In genomic region chr1:40290489-40291255, GRCm38 (mm10) we compare ENCODE assay signal across 18 mouse cellular contexts. TPM values are rescaled to one million over a fixed set of nuclear protein-coding genes. Genes with fewer than 3 reads are reported as not detected.
DNase-seq lines count a peak whose midpoint lies in the region; ATAC-seq and TF ChIP-seq lines count a peak whose summit lies in the region.
"Had no signal": no experiment of that assay in that cellular context is flagged by ENCODE, and none has a peak within 500 bp of the region (broad histone marks: within the 10 kb centered on the region; RNA-seq: fewer than 3 reads in every experiment).

No protein-coding gene starts in this region.

- 78% methylated on average over 12 of the region's 12 CpGs for WGBS in kidney, adult 2 months
- 72% methylated on average over 12 of the region's 12 CpGs for WGBS in hindbrain, embryonic 11.5 days

- no peaks in the 10 kb centered on the region for H3K9me3 ChIP-seq in hindbrain, embryonic 11.5 days (ENCODE audit: control insufficient read depth, low read length)
- H3K9me3 ChIP-seq: heart, embryonic 15.5 days; hindbrain, embryonic 13.5 days; lung, embryonic 15.5 days had no signal

- no peak overlapping the region for H3K9ac ChIP-seq in hindbrain, embryonic 11.5 days (ENCODE audit: low read depth, low read length)
- H3K9ac ChIP-seq: heart, embryonic 15.5 days; hindbrain, embryonic 13.5 days; lung, embryonic 15.5 days had no signal

- peak; percentile 52 for ATAC-seq in common myeloid progenitor, adult 5-6 weeks (replicated peaks; ENCODE audit: low read depth, poor library complexity, severe bottlenecking)
- ATAC-seq in activated CD4-positive, CD25-positive, alpha-beta regulatory T cell, adult 4 months = no peak
- no peak for ATAC-seq in hindbrain, embryonic 11.5 days (ENCODE audit: low FRiP score)
- ATAC-seq: forebrain, embryonic 16.5 days had no signal

- 0 out of 2 replicates have a peak, but pooled peaks have one; percentile 15 for TF ChIP-seq CTCF in kidney, adult 2 months (conservative IDR thresholded peaks at IDR 0.05; ENCODE audit: insufficient read depth, insufficient read length, low read depth, low read length)

- 0 out of 2 replicates have a peak, but pooled peaks cover 3% of the 10 kb centered on the region for H3K4me1 ChIP-seq in kidney, adult 2 months (ENCODE audit: control insufficient read depth, insufficient read depth, low read length)
- no peaks in the 10 kb centered on the region for H3K4me1 ChIP-seq in hindbrain, embryonic 11.5 days (replicated peaks; ENCODE audit: control insufficient read depth, insufficient read depth, low read length)
- H3K4me1 ChIP-seq: heart, embryonic 15.5 days; hindbrain, embryonic 13.5 days; lung, embryonic 15.5 days had no signal

- DNase-seq in kidney, adult 2 months = no peak
- DNase-seq in kidney, postnatal 10 days = no peak
- peak; percentile 7 for DNase-seq in thymus, postnatal 25 days
- no peak for DNase-seq in thymus, postnatal 10 days (ENCODE audit: low spot score in 2 of 2)
- DNase-seq in hindbrain, embryonic 11.5 days (ENCODE audit: low spot score) = no peak
- DNase-seq in frontal cortex, postnatal 25 days (ENCODE audit: low spot score in 2 of 2) = no peak
- DNase-seq: cerebellum, adult 9-11 months; gastrocnemius, postnatal 25 days; kidney, adult 11 months; left cerebral cortex, postnatal 4 days; midbrain, embryonic 14.5 days; retina, postnatal 1 day had no signal

- H3K27ac ChIP-seq in kidney, adult 2 months (ENCODE audit: insufficient read depth, low read depth, low read length) = no peak overlapping the region
- H3K27ac ChIP-seq in hindbrain, embryonic 11.5 days (ENCODE audit: low read depth, low read length) = no peak overlapping the region
- H3K27ac ChIP-seq: heart, embryonic 15.5 days; hindbrain, embryonic 13.5 days; lung, embryonic 15.5 days had no signal

- no peak overlapping the region for H3K4me2 ChIP-seq in hindbrain, embryonic 11.5 days (replicated peaks; ENCODE audit: low read depth, low read length)
- H3K4me2 ChIP-seq: heart, embryonic 15.5 days; hindbrain, embryonic 13.5 days; lung, embryonic 15.5 days had no signal

- no peak for TF ChIP-seq POLR2A in kidney, adult 2 months (IDR thresholded peaks at IDR 0.05; ENCODE audit: low read depth, low read length)

- no peaks in the 10 kb centered on the region for H3K27me3 ChIP-seq in kidney, adult 2 months (replicated peaks; ENCODE audit: control insufficient read depth, insufficient read depth, low read length)
- no peaks in the 10 kb centered on the region for H3K27me3 ChIP-seq in hindbrain, embryonic 11.5 days (ENCODE audit: control insufficient read depth, insufficient read depth, low read length)
- H3K27me3 ChIP-seq: heart, embryonic 15.5 days; hindbrain, embryonic 13.5 days; lung, embryonic 15.5 days had no signal

- H3K36me3 ChIP-seq in kidney, adult 2 months (ENCODE audit: control insufficient read depth, insufficient read depth, low read length) = no peaks in the 10 kb centered on the region
- no peaks in the 10 kb centered on the region for H3K36me3 ChIP-seq in hindbrain, embryonic 11.5 days (ENCODE audit: control insufficient read depth, insufficient read depth, low read length)
- H3K36me3 ChIP-seq: heart, embryonic 15.5 days; hindbrain, embryonic 13.5 days; lung, embryonic 15.5 days had no signal

- H3K4me3 ChIP-seq in kidney, adult 2 months (ENCODE audit: insufficient read depth, low read depth, low read length) = no peak overlapping the region
- no peak overlapping the region for H3K4me3 ChIP-seq in hindbrain, embryonic 11.5 days (ENCODE audit: low read depth, low read length)
- H3K4me3 ChIP-seq: heart, embryonic 15.5 days; hindbrain, embryonic 13.5 days; lung, embryonic 15.5 days had no signal

RNA-seq across cellular contexts. Expression of gene Il1rl2, which starts 33.7 kb away (rescaled TPM):
- 1.3 and 1.4 TPM in 2 replicates for polyA plus RNA-seq in kidney, adult 2 months (2012; rRNA removed)
- total RNA-seq in common myeloid progenitor, adult 5-6 weeks (2017) = 1.4 and 4.2 TPM in 2 replicates
- polyA plus RNA-seq in activated CD4-positive, CD25-positive, alpha-beta regulatory T cell, adult 4 months (2017; shearing (Covaris generic)) = 1 to 10 TPM; 1.3 to 1.5 TPM
- 1.2 and 1.6 TPM in 2 replicates for polyA plus RNA-seq in hindbrain, embryonic 11.5 days (2014; fragmentation: Nextera tagmentation; extraction: Ambion mirVana)
